Mouse (Mus musculus) spleen, adult 2 months (tissue): ENCODE measurements around the gene Grik4. TPM values are rescaled to one million over a fixed set of nuclear protein-coding genes. Genes with fewer than 3 reads are reported as not detected.

Experiments used
- DNase-seq, 2 experiments: peaks; one replicate each; pipeline versions ENCODE4 v3.0.0 to v3.0.0-alpha.2; 2012 to 2021; ENCODE audit warnings: low spot score in 2 of 2, low read depth in 1 of 2
- H3K27ac ChIP-seq: fragments of 200-500 bp; 2 replicates; pipeline ENCODE4 v1.5.1; 2012; ENCODE audit warnings: low read length, inconsistent platforms; ENCODE audit not compliant: insufficient read depth
- H3K27me3 ChIP-seq: fragments of 200-500 bp; 2 replicates; pipeline ENCODE4 v1.6.1; 2012; ENCODE audit warnings: mild to moderate bottlenecking, moderate library complexity, low read length, inconsistent platforms; ENCODE audit not compliant: control insufficient read depth, insufficient read depth
- H3K36me3 ChIP-seq: fragments of 200-500 bp; 2 replicates; pipeline ENCODE4 v1.6.1; 2012; ENCODE audit warnings: mild to moderate bottlenecking, low read length, inconsistent platforms; ENCODE audit not compliant: control insufficient read depth, insufficient read depth
- H3K4me1 ChIP-seq: fragments of 200-500 bp; 2 replicates; pipeline ENCODE4 v1.6.1; 2011; ENCODE audit warnings: inconsistent platforms; ENCODE audit not compliant: control insufficient read depth, insufficient read depth, insufficient read length
- H3K4me3 ChIP-seq: fragments of 200-500 bp; 2 replicates; pipeline ENCODE4 v1.5.1; 2011; ENCODE audit warnings: mild to moderate bottlenecking, inconsistent platforms; ENCODE audit not compliant: insufficient read depth, insufficient read length; ENCODE audit errors: extremely low read depth
- CTCF ChIP-seq: fragments of 200-500 bp; IDR thresholded peaks from 2 replicates; pipeline ENCODE4 v1.5.1; 2011; ENCODE audit warnings: mild to moderate bottlenecking, inconsistent platforms; ENCODE audit not compliant: insufficient read depth, insufficient read length, insufficient replicate concordance; ENCODE audit errors: extremely low read depth
- POLR2A ChIP-seq: fragments of 200-500 bp; IDR thresholded peaks from 2 replicates; pipeline ENCODE4 v1.6.1; 2011; ENCODE audit warnings: low read depth, low read length, inconsistent platforms
- WGBS: fragments of 180-500 bp; shearing (Covaris S2); methylation state at CpG from one replicate; pipeline ENCODE4 v1.1.7; 2018; 5-methylcytosine and 5-hydroxymethylcytosine counted together
- polyA plus RNA-seq: library from polyadenylated mRNA; depleted of rRNA; stranded (reverse); fragments of >200 nt; gene quantifications from 2 replicates; pipeline ENCODE4 v1.2.3, GENCODE M21; 2012

Grik4 gene
- polyA plus RNA-seq, 1 experiment = 0.19 TPM

DNA sequence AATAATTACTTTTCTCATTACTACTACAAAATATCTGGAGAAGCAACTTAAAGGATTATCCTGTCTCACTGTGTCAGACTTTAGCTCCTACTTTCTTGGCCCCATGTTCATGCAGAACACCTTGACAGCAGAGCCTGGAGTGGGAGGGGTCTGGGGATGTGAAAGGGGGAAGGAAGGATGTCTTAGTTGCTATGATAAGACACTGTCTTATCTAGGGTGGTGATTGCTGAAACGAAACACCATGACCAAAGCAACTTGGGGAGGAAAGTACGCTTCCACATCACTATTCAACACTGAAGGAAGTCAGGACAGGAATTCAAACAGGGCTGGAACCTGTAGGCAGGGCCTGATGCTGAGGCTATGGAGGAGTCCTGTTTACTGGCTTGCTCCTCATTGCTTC, 448.0 kb downstream of the Grik4 start:
- TF ChIP-seq CTCF (no peak), POLR2A (no peak)
- WGBS = 77% methylated on average over 2 of the region's 2 CpGs
- DNase-seq = no peak
- Histone ChIP-seq H3K36me3 (no peaks in the 10 kb centered on the region), H3K4me1 (no peaks in the 10 kb centered on the region), H3K4me3 (no peak overlapping the region), H3K27ac (no peak overlapping the region), H3K27me3 (no peaks in the 10 kb centered on the region)

GRCm38 (mm10) chr9:42491780-42492179, 452.5 kb downstream of the Grik4 start:
- WGBS = 90% methylated on average over 9 of the region's 9 CpGs
- H3K4me1 ChIP-seq = no peaks in the 10 kb centered on the region; the same call in none of the 2 replicates
- no peak for DNase-seq
- TF ChIP-seq CTCF (no peak), POLR2A (no peak)
- no peaks in the 10 kb centered on the region for H3K36me3 ChIP-seq
- no peaks in the 10 kb centered on the region for H3K27me3 ChIP-seq
- H3K4me3 ChIP-seq = no peak overlapping the region
- H3K27ac ChIP-seq = no peak overlapping the region

DNA sequence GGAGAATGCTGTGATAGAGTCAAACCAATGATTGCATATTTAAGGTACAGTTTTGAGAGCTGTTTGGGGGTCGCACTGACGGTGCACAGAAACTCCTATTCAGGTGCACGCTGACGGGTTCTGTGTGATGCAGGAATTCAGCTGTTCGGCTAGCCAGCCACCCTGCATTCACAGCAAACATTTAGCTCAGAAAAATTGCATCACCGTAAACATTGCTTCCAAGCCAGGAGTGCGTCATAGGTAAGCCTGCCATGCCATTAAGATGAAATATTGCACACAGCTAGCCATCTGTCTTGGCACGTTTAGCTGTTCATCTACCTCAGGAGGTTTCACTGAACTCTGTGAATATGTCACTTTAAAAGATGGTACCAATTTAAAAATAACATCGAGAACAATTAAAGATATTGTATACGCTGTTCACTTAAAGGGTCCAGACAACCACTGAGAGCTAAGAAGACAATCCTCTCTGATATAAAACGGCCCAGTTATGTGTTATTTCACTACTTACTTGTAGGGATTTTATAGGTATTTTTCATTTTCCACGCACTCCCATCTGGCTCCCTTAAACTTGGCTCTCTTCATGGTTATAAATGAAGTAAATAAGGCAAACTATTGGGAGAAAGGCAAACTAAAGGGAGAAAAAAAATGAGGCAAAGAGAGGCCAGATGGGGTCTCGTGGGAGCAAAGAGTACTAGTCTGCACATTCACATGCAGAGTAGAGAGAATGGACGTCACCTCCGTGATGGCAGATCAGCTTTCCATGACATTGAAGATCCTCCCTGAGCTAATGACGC, 453.5 kb downstream of the Grik4 start:
- H3K4me1 ChIP-seq = no peaks in the 10 kb centered on the region; the same call in none of the 2 replicates
- DNase-seq = no peak
- no peak overlapping the region for H3K4me3 ChIP-seq
- no peaks in the 10 kb centered on the region for H3K27me3 ChIP-seq
- no peak overlapping the region for H3K27ac ChIP-seq
- no peaks in the 10 kb centered on the region for H3K36me3 ChIP-seq
- TF ChIP-seq POLR2A (no peak), CTCF (no peak)
- 89% methylated on average over 16 of the region's 16 CpGs for WGBS

DNA sequence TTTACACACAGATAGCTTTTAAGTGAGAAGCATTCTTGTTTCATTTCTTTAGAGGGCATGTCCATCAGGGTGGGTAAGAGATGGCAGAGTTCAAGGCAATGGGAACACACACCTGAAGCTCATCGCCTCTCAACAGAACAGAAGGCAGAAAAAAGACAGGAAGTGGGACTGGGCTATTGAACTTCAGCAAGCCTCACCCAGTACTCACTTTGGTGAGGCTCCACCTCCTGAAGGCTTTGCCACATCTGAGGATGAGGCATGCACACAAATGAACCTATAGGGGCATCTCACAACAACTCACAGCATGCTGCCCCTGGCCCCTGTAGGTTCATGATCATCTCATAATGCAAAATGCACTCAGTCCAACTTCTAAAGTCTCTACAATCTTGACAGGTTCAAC, 456.2 kb downstream of the Grik4 start:
- WGBS = 80% methylated on average over 1 of the region's 1 CpGs
- TF ChIP-seq POLR2A (no peak), CTCF (no peak)
- no peak for DNase-seq
- H3K27ac ChIP-seq = no peak overlapping the region
- H3K4me1 ChIP-seq = no peaks in the 10 kb centered on the region; the same call in none of the 2 replicates
- H3K36me3 ChIP-seq = no peaks in the 10 kb centered on the region
- no peak overlapping the region for H3K4me3 ChIP-seq
- no peaks in the 10 kb centered on the region for H3K27me3 ChIP-seq

DNA sequence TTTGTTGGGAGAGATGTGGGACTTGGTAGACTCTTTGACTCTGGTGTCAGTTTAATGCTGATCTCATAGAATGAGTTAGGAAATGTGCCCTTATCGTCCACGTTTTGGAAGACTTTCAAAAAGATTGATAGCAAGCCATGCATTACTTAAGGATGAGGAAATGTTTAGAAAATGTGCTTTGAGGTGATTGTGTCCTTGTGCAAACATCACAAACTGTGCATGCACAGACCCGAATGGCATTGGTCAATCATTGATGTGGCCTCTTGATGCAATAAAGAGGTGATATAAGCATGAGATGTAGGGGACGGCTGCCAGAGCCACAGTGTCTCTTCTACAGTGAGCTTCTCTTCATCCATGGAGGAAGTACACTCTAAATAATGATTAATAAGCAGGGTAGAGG, 457.4 kb downstream of the Grik4 start:
- WGBS = 67% methylated on average over 4 of the region's 4 CpGs
- DNase-seq = no peak
- Histone ChIP-seq H3K4me1 (no peaks in the 10 kb centered on the region; the same call in none of the 2 replicates), H3K27ac (no peak overlapping the region), H3K27me3 (no peaks in the 10 kb centered on the region), H3K36me3 (no peaks in the 10 kb centered on the region), H3K4me3 (no peak overlapping the region)
- TF ChIP-seq CTCF = no peak
- TF ChIP-seq POLR2A = no peak

DNA sequence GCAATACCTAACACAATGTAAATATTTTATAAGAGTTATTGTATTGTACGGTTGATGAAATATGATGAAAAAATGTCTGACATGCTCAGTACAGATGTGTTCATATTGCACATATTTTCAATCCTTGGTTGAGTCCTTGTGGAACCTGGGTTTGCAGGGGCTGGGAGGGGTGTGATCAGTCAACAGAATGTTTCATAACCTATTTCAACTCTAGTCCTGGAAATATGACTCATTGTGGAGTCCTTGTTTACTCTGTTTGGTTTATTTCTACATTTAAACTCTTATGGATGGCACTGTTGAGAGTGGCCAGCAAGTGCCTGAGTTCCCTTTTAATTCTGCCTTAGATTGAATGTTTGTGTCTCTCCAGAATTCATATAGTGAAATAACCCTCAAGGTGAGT, 459.6 kb downstream of the Grik4 start:
- H3K36me3 ChIP-seq = no peaks in the 10 kb centered on the region
- TF ChIP-seq CTCF (no peak), POLR2A (no peak)
- no peak for DNase-seq
- whole genome bisulfite sequencing = 94% methylated on average over 1 of the region's 1 CpGs
- no peaks in the 10 kb centered on the region; the same call in none of the 2 replicates for H3K4me1 ChIP-seq
- H3K27me3 ChIP-seq = no peaks in the 10 kb centered on the region
- no peak overlapping the region for H3K4me3 ChIP-seq
- no peak overlapping the region for H3K27ac ChIP-seq

GRCm38 (mm10) chr9:42482944-42483343, 461.3 kb downstream of the Grik4 start:
- no peaks in the 10 kb centered on the region for H3K27me3 ChIP-seq
- WGBS = 74% methylated on average over 1 of the region's 1 CpGs
- no peak for DNase-seq
- TF ChIP-seq POLR2A (no peak), CTCF (no peak)
- no peaks in the 10 kb centered on the region; the same call in none of the 2 replicates for H3K4me1 ChIP-seq
- no peak overlapping the region for H3K4me3 ChIP-seq
- H3K36me3 ChIP-seq = no peaks in the 10 kb centered on the region
- no peak overlapping the region for H3K27ac ChIP-seq
